Mouse (Mus musculus) spleen, adult 2 months (tissue): ENCODE results near the gene Zcchc24. TPM values are rescaled to one million over a fixed set of nuclear protein-coding genes. Genes with fewer than 3 reads are reported as not detected.

Source experiments
- DNase-seq, 2 experiments: peaks; one replicate each; pipeline versions ENCODE4 v3.0.0 to v3.0.0-alpha.2; 2012 to 2021; ENCODE audit warnings: low spot score in 2 of 2, low read depth in 1 of 2
- H3K27ac ChIP-seq: fragments of 200-500 bp; 2 replicates; pipeline ENCODE4 v1.5.1; 2012; ENCODE audit warnings: low read length, inconsistent platforms; ENCODE audit not compliant: insufficient read depth
- H3K27me3 ChIP-seq: fragments of 200-500 bp; 2 replicates; pipeline ENCODE4 v1.6.1; 2012; ENCODE audit warnings: mild to moderate bottlenecking, moderate library complexity, low read length, inconsistent platforms; ENCODE audit not compliant: control insufficient read depth, insufficient read depth
- H3K36me3 ChIP-seq: fragments of 200-500 bp; 2 replicates; pipeline ENCODE4 v1.6.1; 2012; ENCODE audit warnings: mild to moderate bottlenecking, low read length, inconsistent platforms; ENCODE audit not compliant: control insufficient read depth, insufficient read depth
- H3K4me1 ChIP-seq: fragments of 200-500 bp; 2 replicates; pipeline ENCODE4 v1.6.1; 2011; ENCODE audit warnings: inconsistent platforms; ENCODE audit not compliant: control insufficient read depth, insufficient read depth, insufficient read length
- H3K4me3 ChIP-seq: fragments of 200-500 bp; 2 replicates; pipeline ENCODE4 v1.5.1; 2011; ENCODE audit warnings: mild to moderate bottlenecking, inconsistent platforms; ENCODE audit not compliant: insufficient read depth, insufficient read length; ENCODE audit errors: extremely low read depth
- CTCF ChIP-seq: fragments of 200-500 bp; IDR thresholded peaks from 2 replicates; pipeline ENCODE4 v1.5.1; 2011; ENCODE audit warnings: mild to moderate bottlenecking, inconsistent platforms; ENCODE audit not compliant: insufficient read depth, insufficient read length, insufficient replicate concordance; ENCODE audit errors: extremely low read depth
- POLR2A ChIP-seq: fragments of 200-500 bp; IDR thresholded peaks from 2 replicates; pipeline ENCODE4 v1.6.1; 2011; ENCODE audit warnings: low read depth, low read length, inconsistent platforms
- WGBS: fragments of 180-500 bp; shearing (Covaris S2); methylation state at CpG from one replicate; pipeline ENCODE4 v1.1.7; 2018; 5-methylcytosine and 5-hydroxymethylcytosine counted together
- polyA plus RNA-seq: library from polyadenylated mRNA; depleted of rRNA; stranded (reverse); fragments of >200 nt; gene quantifications from 2 replicates; pipeline ENCODE4 v1.2.3, GENCODE M21; 2012

Zcchc24 gene
- polyA plus RNA-seq, 1 experiment: 14.9 TPM

- no peak overlapping the region; the same call in 1 of the 2 replicates for H3K27ac ChIP-seq
Observed at GRCm38 (mm10) chr14:25749143-25749909, 19.5 kb downstream of the Zcchc24 start.

GRCm38 (mm10) chr14:25747996-25748756, 20.7 kb downstream of the Zcchc24 start:
- Histone ChIP-seq H3K27ac (peak overlapping the region; percentile 91), H3K36me3 (peaks cover 3% of the 10 kb centered on the region; the same call in 1 of the 2 replicates), H3K4me3 (peak overlapping the region; percentile 29; the same call in 1 of the 2 replicates), H3K27me3 (no peaks in the 10 kb centered on the region), H3K4me1 (peaks cover 32% of the 10 kb centered on the region; the same call in 1 of the 2 replicates)
- TF ChIP-seq POLR2A: no peak
- no peak for TF ChIP-seq CTCF
- DNase-seq: peak in 1 of 2 experiments; percentile 59
- 53% methylated on average over 7 of the region's 7 CpGs for WGBS

More at GRCm38 (mm10) chr14:25749143-25749909, 19.5 kb downstream of the Zcchc24 start:
- H3K36me3 ChIP-seq: peaks cover 3% of the 10 kb centered on the region; the same call in 1 of the 2 replicates
- no peaks in the 10 kb centered on the region for H3K27me3 ChIP-seq
- peaks cover 32% of the 10 kb centered on the region; the same call in 1 of the 2 replicates for H3K4me1 ChIP-seq
- no peak for TF ChIP-seq POLR2A
- no peak for TF ChIP-seq CTCF
- DNase-seq: no peak
- WGBS: 84% methylated on average over 13 of the region's 13 CpGs
- no peak overlapping the region for H3K4me3 ChIP-seq

GRCm38 (mm10) chr14:25746971-25747945, 21.6 kb downstream of the Zcchc24 start:
- Histone ChIP-seq H3K27ac (peak overlapping the region; percentile 91), H3K27me3 (no peaks in the 10 kb centered on the region), H3K36me3 (peaks cover 3% of the 10 kb centered on the region; the same call in 1 of the 2 replicates), H3K4me3 (0 out of 2 replicates have a peak overlapping the region, but pooled peaks have one; percentile 1), H3K4me1 (peaks cover 32% of the 10 kb centered on the region; the same call in 1 of the 2 replicates)
- TF ChIP-seq CTCF: no peak
- TF ChIP-seq POLR2A: peak; percentile 34; the same call in 1 of the 2 replicates
- peak; percentile 71 to 86 for DNase-seq
- 55% methylated on average over 21 of the region's 21 CpGs for WGBS

GRCm38 (mm10) chr14:25746371-25746770, 22.5 kb downstream of the Zcchc24 start:
- Histone ChIP-seq H3K27ac (peak overlapping the region; percentile 91), H3K4me1 (peaks cover 34% of the 10 kb centered on the region; the same call in 1 of the 2 replicates), H3K27me3 (no peaks in the 10 kb centered on the region), H3K36me3 (peaks cover 3% of the 10 kb centered on the region; the same call in 1 of the 2 replicates), H3K4me3 (no peak overlapping the region)
- DNase-seq: no peak
- 86% methylated on average over 6 of the region's 6 CpGs for WGBS
- TF ChIP-seq CTCF (no peak), POLR2A (no peak)

- H3K27ac ChIP-seq: peak overlapping the region; percentile 91
- 40% methylated on average over 11 of the region's 11 CpGs for WGBS
- H3K4me3 ChIP-seq: no peak overlapping the region
Observed at GRCm38 (mm10) chr14:25745365-25746184, 23.3 kb downstream of the Zcchc24 start.

More at GRCm38 (mm10) chr14:25745365-25746184, 23.3 kb downstream of the Zcchc24 start:
- H3K27me3 ChIP-seq: no peaks in the 10 kb centered on the region
- H3K4me1 ChIP-seq: peaks cover 34% of the 10 kb centered on the region; the same call in 1 of the 2 replicates
- peak in 1 of 2 experiments; percentile 45 for DNase-seq
- TF ChIP-seq CTCF (no peak), POLR2A (no peak)
- no peaks in the 10 kb centered on the region for H3K36me3 ChIP-seq
